8 mouse cellular contexts compared by ENCODE assay signal in genomic region chr3:97680631-97681320, GRCm38 (mm10). TPM values are rescaled to one million over a fixed set of nuclear protein-coding genes. Genes with fewer than 3 reads are reported as not detected.
A peak's percentile ranks its signal among the peaks of the same experiment; 100 is the strongest.
DNase-seq lines count a peak whose midpoint lies in the region; ATAC-seq and TF ChIP-seq lines count a peak whose summit lies in the region.

No protein-coding gene starts in this region.

- peak; percentile 10 for DNase-seq in G1E (ENCODE audit: low spot score)
- peak; percentile 81 to 83 for DNase-seq in cerebellum, adult 18-20 months
- peak; percentile 50 for DNase-seq in heart, postnatal 25 days (ENCODE audit: low spot score)
- DNase-seq in layer of hippocampus, adult 18-20 months (ENCODE audit: low spot score in 2 of 2) = peak; percentile 69 to 87
- DNase-seq in lung, adult 2 months = peak; percentile 82
- DNase-seq in testis, postnatal 14 days (ENCODE audit: low spot score) = peak; percentile 37

- H3K4me3 ChIP-seq in G1E (ENCODE audit: low read depth, low read length) = no peak overlapping the region
- peak overlapping the region; percentile 39 for H3K4me3 ChIP-seq in forebrain, embryonic 16.5 days (replicated peaks; ENCODE audit: low read length)
- peak overlapping the region; percentile 58 for H3K4me3 ChIP-seq in lung, adult 2 months (replicated peaks; ENCODE audit: extremely low read depth, low read depth, low read length)
- H3K4me3 ChIP-seq in neural tube, embryonic 14.5 days (ENCODE audit: low read depth, low read length) = peak overlapping the region; percentile 22

- peak overlapping the region; percentile 66 for H3K4me2 ChIP-seq in forebrain, embryonic 16.5 days (ENCODE audit: low read length)
- peak overlapping the region; percentile 43 for H3K4me2 ChIP-seq in neural tube, embryonic 14.5 days (ENCODE audit: low read depth, low read length)

- no peaks in the 10 kb centered on the region for H3K36me3 ChIP-seq in G1E (replicated peaks)
- H3K36me3 ChIP-seq in forebrain, embryonic 16.5 days (ENCODE audit: control insufficient read depth, insufficient read depth) = no peaks in the 10 kb centered on the region
- no peaks in the 10 kb centered on the region for H3K36me3 ChIP-seq in neural tube, embryonic 14.5 days (ENCODE audit: control insufficient read depth, insufficient read depth, low read length)

- intact Hi-C loops in heart, postnatal 25 days (cut with DNase I) = loop anchor here (1.0 to 5.0 kb wide), 3 partner anchors 20 to 199 kb away; no protein-coding TSS in a partner anchor

- ATAC-seq in G1E (ENCODE audit: extremely low read depth, insufficient number of reproducible peaks, low FRiP score, poor library complexity, severe bottlenecking) = no peak
- peak; percentile 85 for ATAC-seq in forebrain, embryonic 16.5 days
- peak; percentile 74 for ATAC-seq in neural tube, embryonic 14.5 days (ENCODE audit: low read depth)

- peaks cover 2% of the 10 kb centered on the region; the same call in 1 of the 2 replicates for H3K27me3 ChIP-seq in G1E (ENCODE audit: insufficient read depth, low read length)
- peaks cover 6% of the 10 kb centered on the region for H3K27me3 ChIP-seq in forebrain, embryonic 16.5 days (replicated peaks; ENCODE audit: control insufficient read depth, insufficient read depth, low read length)
- no peaks in the 10 kb centered on the region for H3K27me3 ChIP-seq in neural tube, embryonic 14.5 days (ENCODE audit: control insufficient read depth, insufficient read depth, low read length)

- H3K4me1 ChIP-seq in G1E (ENCODE audit: insufficient read depth, low read depth, low read length) = no peaks in the 10 kb centered on the region
- peaks cover 11% of the 10 kb centered on the region for H3K4me1 ChIP-seq in forebrain, embryonic 16.5 days (replicated peaks; ENCODE audit: control insufficient read depth, insufficient read depth, low read length)
- peaks cover 3% of the 10 kb centered on the region; the same call in 1 of the 2 replicates for H3K4me1 ChIP-seq in lung, adult 2 months (ENCODE audit: control insufficient read depth, insufficient read depth, low read length)
- peaks cover 3% of the 10 kb centered on the region; the same call in 1 of the 2 replicates for H3K4me1 ChIP-seq in neural tube, embryonic 14.5 days (ENCODE audit: control insufficient read depth, insufficient read depth, low read length)

- TF ChIP-seq POLR2A in lung, adult 2 months (IDR thresholded peaks at IDR 0.05; ENCODE audit: borderline replicate concordance, extremely low read depth, low read depth, low read length) = no peak

- H3K9me3 ChIP-seq in G1E (replicated peaks) = no peaks in the 10 kb centered on the region
- H3K9me3 ChIP-seq in forebrain, embryonic 16.5 days (ENCODE audit: control insufficient read depth, low read length) = no peaks in the 10 kb centered on the region
- H3K9me3 ChIP-seq in neural tube, embryonic 14.5 days (ENCODE audit: control insufficient read depth, low read length) = no peaks in the 10 kb centered on the region

- peak overlapping the region; percentile 48 for H3K9ac ChIP-seq in forebrain, embryonic 16.5 days (replicated peaks; ENCODE audit: low read depth, low read length)
- no peak overlapping the region; the same call in 1 of the 2 replicates for H3K9ac ChIP-seq in neural tube, embryonic 14.5 days (replicated peaks; ENCODE audit: low read depth, low read length)

- WGBS in forebrain, embryonic 16.5 days = 1% methylated on average over 28 of the region's 28 CpGs
- WGBS in lung, adult 2 months = 2% methylated on average over 28 of the region's 28 CpGs
- WGBS in neural tube, embryonic 14.5 days = 3% methylated on average over 28 of the region's 28 CpGs

- 0 out of 2 replicates have a peak, but pooled peaks have one; percentile 11 for TF ChIP-seq CTCF in G1E (IDR thresholded peaks at IDR 0.05; ENCODE audit: low read depth, low read length)
- TF ChIP-seq CTCF in lung, adult 2 months (IDR thresholded peaks at IDR 0.05; ENCODE audit: insufficient read depth, low read length) = peak; percentile 83

- no peak overlapping the region for H3K27ac ChIP-seq in forebrain, embryonic 16.5 days (ENCODE audit: low read length)
- no peak overlapping the region for H3K27ac ChIP-seq in neural tube, embryonic 14.5 days (ENCODE audit: low read depth, low read length)

RNA-seq across cellular contexts. Expression of gene Gm17651, which starts 6.3 kb away (rescaled TPM):
- not detected in 2 replicates for total RNA-seq in G1E (2014; fragmentation: Nextera tagmentation)
- total RNA-seq in G1E (2017) = not detected in 2 replicates
- polyA plus RNA-seq in G1E (2012) = not detected in 2 replicates
- not detected in 2 replicates for polyA plus RNA-seq in forebrain, embryonic 16.5 days (2015; fragmentation: Nextera tagmentation; extraction: Ambion mirVana)
- not detected for total RNA-seq in heart, postnatal 25 days (2021)
- not detected for total RNA-seq in layer of hippocampus, adult 18-20 months (2021)
- not detected in 2 replicates for polyA plus RNA-seq in lung, adult 2 months (2012; rRNA removed)
- polyA plus RNA-seq in neural tube, embryonic 14.5 days (2014; fragmentation: Nextera tagmentation; extraction: Ambion mirVana) = not detected in 2 replicates

RNA-seq across cellular contexts. Expression of gene Prkab2, which starts 22.8 kb away (rescaled TPM):
- total RNA-seq in G1E (2014; fragmentation: Nextera tagmentation) (5.9 and 10.2 TPM in 2 replicates), G1E (2017) (4.8 and 5.0 TPM in 2 replicates)
- polyA plus RNA-seq in G1E (2012) = 1.3 and 1.8 TPM in 2 replicates
- polyA plus RNA-seq in forebrain, embryonic 16.5 days (2015; fragmentation: Nextera tagmentation; extraction: Ambion mirVana) = 11.0 and 13.3 TPM in 2 replicates
- total RNA-seq in heart, postnatal 25 days (2021) = 10 to 100 TPM; 20.5 to 22.1 TPM
- total RNA-seq in layer of hippocampus, adult 18-20 months (2021) = 10 to 100 TPM; 35.3 TPM
- 5.4 and 8.3 TPM in 2 replicates for polyA plus RNA-seq in lung, adult 2 months (2012; rRNA removed)
- polyA plus RNA-seq in neural tube, embryonic 14.5 days (2014; fragmentation: Nextera tagmentation; extraction: Ambion mirVana) = 11.8 and 14.0 TPM in 2 replicates

RNA-seq across cellular contexts. Expression of gene Fmo5, which starts 52.2 kb away (rescaled TPM):
- total RNA-seq in G1E (2014; fragmentation: Nextera tagmentation) (4.6 and 7.4 TPM in 2 replicates), G1E (2017) (1.5 and 1.7 TPM in 2 replicates)
- polyA plus RNA-seq in G1E (2012) = 0.11 and 0.25 TPM in 2 replicates
- polyA plus RNA-seq in forebrain, embryonic 16.5 days (2015; fragmentation: Nextera tagmentation; extraction: Ambion mirVana) = 0.48 and 0.99 TPM in 2 replicates
- 10 to 100 TPM; 10.1 to 11.8 TPM for total RNA-seq in heart, postnatal 25 days (2021)
- 1 to 10 TPM; 4.4 to 6.7 TPM for total RNA-seq in layer of hippocampus, adult 18-20 months (2021)
- polyA plus RNA-seq in lung, adult 2 months (2012; rRNA removed) = 8.0 and 15.1 TPM in 2 replicates
- 0.32 and 0.46 TPM in 2 replicates for polyA plus RNA-seq in neural tube, embryonic 14.5 days (2014; fragmentation: Nextera tagmentation; extraction: Ambion mirVana)

Comparison
In these comparisons a context has a peak if more than half of its experiments do, and no peak if none do; other contexts are left out.
1. DNase-seq: peak in every context shown above with its lines; median percentile 82 in cerebellum, adult 18-20 months; 82 in lung, adult 2 months; 78 in layer of hippocampus, adult 18-20 months; 50 in heart, postnatal 25 days; 37 in testis, postnatal 14 days; 10 in G1E.